Mouse (Mus musculus) heart, adult 9 months (tissue): ENCODE data around the gene Nmu.
A peak's percentile ranks its signal among the peaks of the same experiment; 100 is the strongest.

ENCODE experiments used
- DNase-seq, 2 experiments: peaks; one replicate each; pipeline ENCODE4 v3.0.0; 2022; ENCODE audit warnings: low spot score in 2 of 2

Nmu gene

GRCm38 (mm10) chr5:76363453-76364104 lies at the start of gene Nmu:
Gene Nmu, minus strand, starts transcription at chr5:76363788.
- no peak for DNase-seq

- no peak for DNase-seq
Observed at GRCm38 (mm10) chr5:76411697-76412096, 48.1 kb upstream of the Nmu start.

- no peak for DNase-seq
Observed at GRCm38 (mm10) chr5:76394382-76394781, 30.8 kb upstream of the Nmu start.

- DNase-seq: no peak
Observed at GRCm38 (mm10) chr5:76389041-76389795, 25.6 kb upstream of the Nmu start.

GRCm38 (mm10) chr5:76388474-76388873 lies 24.9 kb upstream of the Nmu start:
- no peak for DNase-seq

- DNase-seq: no peak
Observed at GRCm38 (mm10) chr5:76383673-76384072, 20.1 kb upstream of the Nmu start.

GRCm38 (mm10) chr5:76381836-76382235 lies 18.2 kb upstream of the Nmu start:
- no peak for DNase-seq

GRCm38 (mm10) chr5:76379216-76379615 lies 15.6 kb upstream of the Nmu start:
- DNase-seq: no peak

GRCm38 (mm10) chr5:76369215-76369840 lies 5.7 kb upstream of the Nmu start:
- DNase-seq: no peak

- no peak for DNase-seq
Observed at GRCm38 (mm10) chr5:76365406-76365805, 1.8 kb upstream of the Nmu start.

- DNase-seq: no peak
Observed at GRCm38 (mm10) chr5:76360786-76361185, 2.8 kb downstream of the Nmu start.

- no peak for DNase-seq
Observed at GRCm38 (mm10) chr5:76360057-76360456, 3.5 kb downstream of the Nmu start.

GRCm38 (mm10) chr5:76351953-76352611 lies 11.5 kb downstream of the Nmu start:
- DNase-seq: no peak

- DNase-seq: no peak
Observed at GRCm38 (mm10) chr5:76351537-76351936, 12.1 kb downstream of the Nmu start.

- DNase-seq: no peak
Observed at GRCm38 (mm10) chr5:76346137-76346536, 17.5 kb downstream of the Nmu start.

- DNase-seq: no peak
Observed at GRCm38 (mm10) chr5:76340931-76341330, 22.7 kb downstream of the Nmu start.

GRCm38 (mm10) chr5:76337100-76337499 lies 26.5 kb downstream of the Nmu start:
- no peak for DNase-seq

- no peak for DNase-seq
Observed at GRCm38 (mm10) chr5:76333833-76334232, 29.8 kb downstream of the Nmu start.

- no peak for DNase-seq
Observed at GRCm38 (mm10) chr5:76330953-76331352, 32.6 kb downstream of the Nmu start, which contains the start of gene Pdcl2. Gene Pdcl2, minus strand, starts transcription at chr5:76331156.

- peak in 1 of 2 experiments; percentile 6 for DNase-seq
Observed at GRCm38 (mm10) chr5:76327296-76327695, 36.3 kb downstream of the Nmu start.

GRCm38 (mm10) chr5:76325113-76325512 lies 38.5 kb downstream of the Nmu start:
- DNase-seq: no peak
